Mouse (Mus musculus) hematopoietic multipotent progenitor cell, adult 10-12 weeks (in vitro differentiated cells): ENCODE measurements around the gene Btg1-ps1. TPM values are rescaled to one million over a fixed set of nuclear protein-coding genes. Genes with fewer than 3 reads are reported as not detected.

Experiments
- polyA plus RNA-seq: library from polyadenylated mRNA; stranded (reverse); fragments of >175 nt; gene quantifications from 2 replicates; pipeline ENCODE4 v1.2.3, GENCODE M21; 2012; ENCODE audit warnings: low replicate concordance

Gene Btg1-ps1
- not detected in 2 replicates for polyA plus RNA-seq

DNA sequence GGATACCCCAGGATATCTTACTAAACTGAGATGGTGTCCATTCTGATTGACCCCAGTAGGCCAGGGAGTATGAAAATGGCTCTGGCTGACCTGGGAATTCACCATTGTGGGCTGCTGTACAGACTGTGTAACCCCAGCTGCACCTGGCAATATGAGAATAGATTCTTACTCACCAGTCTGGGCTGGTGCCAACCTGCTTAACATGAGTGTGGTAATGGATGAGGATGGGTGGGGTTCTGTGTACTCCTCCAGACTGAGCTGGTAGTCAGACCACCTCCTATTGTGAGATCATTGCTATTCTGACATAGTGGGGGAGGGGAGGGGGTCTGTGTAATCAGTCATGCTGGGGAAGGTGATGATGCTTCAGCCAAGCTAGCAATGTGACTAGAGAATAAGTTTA, at the start of gene Btg1-ps1:
TSS of gene Btg1-ps1 (minus strand) at position 219 of the 400 bp plus-strand sequence.

GRCm38 (mm10) chrX:38066175-38066574, 47.6 kb upstream of the Btg1-ps1 start, which contains the start of gene Rhox10:
TSS of gene Rhox10 (plus strand) at chrX:38066475.

GRCm38 (mm10) chrX:38043014-38043413, 24.4 kb upstream of the Btg1-ps1 start, which contains the start of gene Btg1-ps2:
TSS of gene Btg1-ps2 (minus strand) at chrX:38043114.

Other genes starting within 250 kb of the Btg1-ps1 start
- 0.21 TPM in 1 of 2 replicates, not detected in the other for gene Rhox5, start 214.0 kb downstream of the Btg1-ps1 start, polyA plus RNA-seq
- not detected in 2 replicates for gene Rhox6, start 191.9 kb downstream of the Btg1-ps1 start, polyA plus RNA-seq
- gene Rhox7a, start 187.1 kb downstream of the Btg1-ps1 start, polyA plus RNA-seq, result not detected in 2 replicates
- not detected in 2 replicates for gene Rhox8, start 139.9 kb downstream of the Btg1-ps1 start, polyA plus RNA-seq
- not detected in 2 replicates for gene Rhox7b, start 121.6 kb downstream of the Btg1-ps1 start, polyA plus RNA-seq
- 0.07 TPM in 1 of 2 replicates, not detected in the other for gene Rhox9, start 117.0 kb downstream of the Btg1-ps1 start, polyA plus RNA-seq
- gene Btg1-ps2, start 24.3 kb upstream of the Btg1-ps1 start, polyA plus RNA-seq, result not detected in 2 replicates
- not detected in 2 replicates for gene Rhox10, start 47.7 kb upstream of the Btg1-ps1 start, polyA plus RNA-seq
- gene Rhox11, start 66.3 kb upstream of the Btg1-ps1 start, polyA plus RNA-seq, result not detected in 2 replicates
- not detected in 2 replicates for gene Rhox12, start 92.1 kb upstream of the Btg1-ps1 start, polyA plus RNA-seq
- not detected in 2 replicates for gene Rhox13, start 102.4 kb upstream of the Btg1-ps1 start, polyA plus RNA-seq
- gene Zbtb33, start 171.0 kb upstream of the Btg1-ps1 start, polyA plus RNA-seq, result 3.6 and 4.1 TPM in 2 replicates
- 0.08 TPM in 1 of 2 replicates, not detected in the other for gene Tmem255a, start 233.6 kb upstream of the Btg1-ps1 start, polyA plus RNA-seq